Mouse (Mus musculus) small intestine, adult 2 months (tissue): Measurements from ENCODE around the gene Wwox.

Experiments used
- CTCF ChIP-seq: fragments of 200-500 bp; IDR thresholded peaks from 2 replicates; pipeline ENCODE4 v1.5.1; 2012; ENCODE audit warnings: low read depth, mild to moderate bottlenecking, control low read depth, inconsistent platforms, low read length, moderate library complexity, mixed read lengths; ENCODE audit not compliant: insufficient replicate concordance, insufficient read length; ENCODE audit errors: extremely low read depth
- POLR2A ChIP-seq: fragments of 200-500 bp; IDR thresholded peaks from 2 replicates; pipeline ENCODE4 v1.6.1; 2012; ENCODE audit warnings: low read depth, mild to moderate bottlenecking, control low read depth, inconsistent platforms, low read length, moderate library complexity

- no peak for TF ChIP-seq POLR2A
- TF ChIP-seq CTCF = no peak
Observed at GRCm38 (mm10) chr8:114593424-114594157, 154.1 kb downstream of the Wwox start.
